Mouse (Mus musculus) brown adipose tissue, adult 24 weeks (tissue): Measurements from ENCODE around the gene Pth2. TPM values are rescaled to one million over a fixed set of nuclear protein-coding genes. Genes with fewer than 3 reads are reported as not detected.
A peak's percentile ranks its signal among the peaks of the same experiment; 100 is the strongest.

ENCODE experiments used
- H3K27ac ChIP-seq: fragments of 200-500 bp; replicated peaks from 2 replicates; pipeline ENCODE4 v1.5.1; 2012; ENCODE audit warnings: low read depth, mild to moderate bottlenecking, low read length
- H3K4me1 ChIP-seq: fragments of 200-500 bp; 2 replicates; pipeline ENCODE4 v1.6.1; 2012; ENCODE audit warnings: low read length, mixed read lengths; ENCODE audit not compliant: control insufficient read depth, insufficient read depth, insufficient read length
- H3K4me3 ChIP-seq: fragments of 200-500 bp; 2 replicates; pipeline ENCODE4 v1.5.1; 2012; ENCODE audit warnings: low read depth, mild to moderate bottlenecking, low read length, moderate library complexity; ENCODE audit not compliant: insufficient read depth
- polyA plus RNA-seq: library from polyadenylated mRNA; stranded (reverse); fragments of >200 nt; gene quantifications from 2 replicates; pipeline ENCODE4 v1.2.4, GENCODE M21; 2012; ENCODE audit not compliant: missing spikeins, insufficient read depth, insufficient read length

Gene Pth2
- polyA plus RNA-seq, 1 experiment = not detected

DNA sequence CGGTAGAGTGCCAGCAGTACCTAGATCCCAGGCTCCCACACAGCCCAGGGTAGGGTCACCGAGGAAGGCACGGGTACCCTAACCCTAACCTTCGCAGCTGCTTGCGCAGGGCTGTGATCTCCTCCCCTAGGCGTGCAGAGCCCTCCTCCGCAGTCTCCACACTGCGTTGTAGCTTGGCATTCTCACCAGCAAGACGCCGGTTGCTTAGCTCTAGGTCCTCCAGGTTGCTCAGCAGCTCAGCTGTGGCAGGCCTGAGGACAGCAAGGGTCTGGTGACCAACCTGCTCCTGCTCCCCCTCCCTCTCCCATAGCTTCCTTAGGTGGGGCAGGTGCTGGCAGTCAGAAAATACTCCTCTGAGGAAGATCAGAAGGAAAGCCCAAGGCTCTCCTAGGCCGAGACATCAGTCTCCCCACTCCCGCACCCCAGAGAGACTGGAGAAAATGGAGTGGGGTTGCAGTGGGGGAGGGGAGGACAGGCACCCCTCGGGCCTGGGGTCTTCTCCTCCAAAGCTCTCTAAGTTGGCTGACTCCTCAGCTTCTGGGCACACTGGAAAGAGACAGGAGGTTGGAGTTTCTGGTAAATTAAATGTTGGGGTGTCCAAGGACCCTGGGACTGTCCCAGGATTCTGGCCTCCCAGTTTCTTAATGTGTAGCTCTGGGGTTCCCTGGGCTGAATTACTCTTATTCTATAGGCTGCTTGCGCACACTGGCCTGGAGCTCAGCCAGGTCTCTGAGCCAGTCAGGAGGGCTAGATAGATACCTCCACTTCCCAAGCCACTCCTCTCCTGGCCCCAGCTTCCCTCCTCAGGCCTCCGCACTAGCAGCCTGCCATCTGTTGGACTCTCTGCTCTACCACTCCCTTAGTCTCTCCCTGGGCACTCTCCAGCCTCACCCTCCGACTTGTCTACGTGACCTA, 13.3 kb downstream of the Pth2 start:
- H3K4me3 ChIP-seq = no peak overlapping the region
- no peaks in the 10 kb centered on the region for H3K4me1 ChIP-seq
- H3K27ac ChIP-seq = no peak overlapping the region

DNA sequence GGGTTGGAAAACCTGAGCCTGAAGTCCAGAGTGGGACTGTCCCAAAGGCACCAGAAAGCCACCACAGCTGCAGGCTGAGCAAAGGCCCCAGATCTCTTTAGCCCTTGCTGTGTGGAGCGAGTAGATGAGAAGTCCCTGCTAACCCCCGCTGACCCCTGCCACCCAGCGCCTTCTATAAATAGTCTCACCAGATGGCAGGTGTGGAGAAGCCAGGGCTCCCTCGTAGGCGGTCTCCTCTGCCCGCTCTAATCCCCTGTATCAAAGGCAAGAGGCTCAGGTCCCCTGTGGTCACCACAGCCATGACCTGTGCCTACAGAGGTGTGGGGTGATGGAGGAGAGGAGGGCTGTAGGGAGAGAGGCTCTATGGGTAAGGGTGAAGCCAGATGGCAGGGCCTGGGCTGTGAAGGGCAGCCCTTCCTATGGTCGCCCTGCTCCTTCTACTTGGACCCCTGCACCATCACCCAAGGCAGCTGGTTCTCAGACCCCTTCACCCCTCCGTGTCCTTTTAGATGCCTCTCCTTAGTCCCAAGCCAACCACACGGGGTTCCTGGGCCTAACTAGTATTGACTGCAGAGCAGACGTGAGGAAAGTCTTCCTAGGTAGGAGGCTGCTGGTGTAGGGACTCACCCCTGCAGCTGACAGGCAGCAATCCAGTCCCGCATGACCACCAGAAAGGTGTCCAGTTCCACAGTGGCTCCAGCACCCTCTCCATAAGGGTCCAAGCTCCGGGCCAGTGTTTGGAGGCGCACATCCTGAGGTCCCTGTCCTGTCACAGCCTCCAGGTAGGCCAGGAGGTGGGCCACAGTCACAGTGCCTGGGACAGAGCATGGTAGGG, 14.8 kb downstream of the Pth2 start:
- Histone ChIP-seq H3K4me1 (no peaks in the 10 kb centered on the region), H3K4me3 (no peak overlapping the region), H3K27ac (no peak overlapping the region)

DNA sequence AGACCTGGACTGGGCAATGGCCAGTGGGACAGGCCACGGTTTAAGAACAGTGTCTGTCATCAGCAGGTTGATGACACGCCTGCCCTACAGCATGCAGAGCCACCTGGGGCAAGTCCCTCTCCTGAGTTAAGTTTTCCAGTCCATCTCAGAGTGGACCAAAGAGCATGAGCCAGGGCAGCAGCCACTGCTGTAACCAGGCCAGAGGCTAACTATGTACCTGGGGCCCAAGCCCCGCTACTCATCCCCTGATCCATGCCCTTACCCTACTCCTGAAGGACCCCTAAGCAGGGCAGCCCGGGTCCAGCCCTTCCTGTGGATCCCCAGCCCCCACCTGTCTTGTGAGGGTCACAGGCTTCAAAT, 15.4 kb downstream of the Pth2 start:
- Histone ChIP-seq H3K4me3 (no peak overlapping the region), H3K27ac (no peak overlapping the region), H3K4me1 (no peaks in the 10 kb centered on the region)

DNA sequence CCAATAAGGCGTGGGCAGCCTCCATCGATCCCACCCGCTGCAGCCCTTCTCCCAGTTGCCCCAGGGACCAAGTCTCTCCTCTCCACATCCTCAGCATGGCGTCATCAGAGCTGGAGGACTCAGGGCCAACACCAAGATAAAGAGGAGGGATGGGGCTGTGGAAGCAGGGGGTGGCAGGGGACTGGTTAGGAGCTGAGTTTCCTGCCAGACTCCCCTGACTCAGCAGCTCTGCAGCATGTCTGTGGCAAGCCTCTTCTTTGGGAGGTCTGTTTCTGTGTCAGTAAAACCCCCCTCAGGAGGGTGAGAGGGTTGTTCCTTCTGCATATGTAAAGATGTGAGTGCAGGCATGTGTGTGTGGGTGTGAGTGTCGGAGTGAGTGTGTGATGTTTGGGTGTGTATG, 16.2 kb downstream of the Pth2 start:
- no peak overlapping the region for H3K4me3 ChIP-seq
- no peaks in the 10 kb centered on the region for H3K4me1 ChIP-seq
- H3K27ac ChIP-seq = no peak overlapping the region

DNA sequence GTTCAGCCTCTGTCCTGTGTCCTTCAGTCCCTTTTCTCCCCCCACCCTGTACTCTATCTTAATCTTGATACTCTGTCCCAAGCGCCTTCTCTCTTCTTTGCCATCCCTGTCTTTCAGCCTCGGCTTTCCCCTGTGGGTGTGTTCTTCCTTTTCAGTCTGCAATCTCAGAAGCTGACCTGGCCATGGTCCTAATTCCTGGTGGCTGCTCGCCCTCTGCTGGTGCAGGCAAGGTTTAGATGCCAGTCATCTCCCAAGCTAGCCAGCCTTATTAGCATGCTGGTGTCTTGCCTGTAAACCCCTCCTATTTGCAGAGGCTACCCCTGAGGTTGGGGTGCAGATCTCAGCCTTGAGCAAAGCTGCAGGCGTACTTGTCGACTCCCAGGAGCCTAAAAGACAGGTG, 17.6 kb downstream of the Pth2 start:
- Histone ChIP-seq H3K27ac (no peak overlapping the region), H3K4me1 (no peaks in the 10 kb centered on the region), H3K4me3 (no peak overlapping the region)

DNA sequence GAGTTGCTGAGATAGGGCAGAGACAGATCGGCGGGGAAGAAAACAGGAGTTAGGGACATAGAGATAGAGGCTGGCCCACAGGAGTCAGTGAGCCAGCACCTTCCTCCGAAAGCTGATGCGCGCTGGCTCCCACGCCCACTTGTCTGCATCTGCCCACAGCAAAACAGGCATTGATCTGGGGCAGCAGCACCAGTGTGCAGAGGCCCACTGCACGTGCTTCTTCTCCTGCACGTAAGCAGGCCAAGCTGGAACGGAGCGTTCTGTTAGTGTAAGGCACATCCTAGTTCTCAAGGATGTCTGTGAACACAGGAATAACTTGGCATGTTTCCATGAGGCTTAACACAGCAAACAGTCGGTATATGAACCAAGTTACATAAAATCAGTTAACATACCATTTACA, 18.2 kb downstream of the Pth2 start:
- H3K4me3 ChIP-seq = no peak overlapping the region
- no peak overlapping the region for H3K27ac ChIP-seq
- H3K4me1 ChIP-seq = no peaks in the 10 kb centered on the region

DNA sequence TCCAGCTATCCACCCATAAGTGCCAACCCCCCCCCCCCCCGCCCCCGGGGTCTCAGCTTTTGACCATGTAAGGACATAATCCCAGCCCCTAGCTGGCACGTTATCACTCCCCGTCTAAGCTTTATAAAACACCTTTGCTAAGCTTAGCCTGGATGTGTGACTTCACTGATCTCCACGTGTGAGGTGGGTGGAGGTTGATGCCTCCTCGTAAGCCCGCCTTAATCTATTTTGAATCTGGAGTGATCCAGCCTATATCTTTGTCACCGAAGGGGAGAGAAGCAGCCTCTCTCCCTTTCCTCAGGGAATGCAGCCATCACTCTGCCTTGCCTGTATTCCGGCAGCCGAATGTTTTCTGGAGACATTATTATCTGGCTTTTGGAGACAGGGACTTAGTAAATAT, 21.9 kb downstream of the Pth2 start:
- Histone ChIP-seq H3K4me1 (no peaks in the 10 kb centered on the region), H3K27ac (no peak overlapping the region), H3K4me3 (no peak overlapping the region)

DNA sequence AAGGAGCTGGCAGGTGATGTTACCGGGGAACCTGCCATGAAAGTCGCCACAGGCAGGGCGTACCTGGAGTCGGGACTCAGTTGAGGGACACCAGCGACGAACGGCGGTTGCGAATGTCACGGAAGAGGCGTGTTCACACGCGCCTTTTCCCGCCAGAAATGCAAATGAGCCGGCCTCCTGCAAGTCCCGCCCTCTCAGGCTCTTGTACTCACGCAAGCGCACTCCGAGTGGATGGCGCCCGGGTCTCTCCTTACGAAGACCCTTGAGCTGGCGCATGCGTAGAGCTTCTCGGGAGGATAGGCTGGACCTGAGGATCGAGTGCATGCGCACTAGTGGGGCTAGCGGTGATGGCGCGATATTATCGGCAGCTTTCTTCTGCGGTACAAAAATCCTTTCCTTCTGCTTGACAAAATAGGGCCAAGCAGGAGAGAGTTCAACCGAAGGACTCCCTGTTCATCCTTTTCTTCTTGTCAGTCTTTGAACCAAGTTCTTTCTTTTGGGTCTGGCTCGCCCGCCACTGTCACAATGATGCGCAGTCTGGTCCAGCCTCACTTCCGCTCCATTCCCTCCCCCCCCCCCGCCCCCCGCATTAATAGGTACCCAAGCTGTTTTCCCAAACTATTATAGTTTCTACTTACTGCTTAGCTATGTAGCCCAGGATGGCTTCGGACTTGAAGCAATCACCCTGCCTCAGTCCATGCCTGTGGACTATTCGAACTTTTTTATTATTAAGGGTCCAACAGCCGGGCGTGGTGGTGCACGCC, 23.8 kb downstream of the Pth2 start, which contains the start of gene Ccdc155:
Gene Ccdc155 (minus strand): TSS at position 513 of the 764 bp plus-strand sequence.
- Histone ChIP-seq H3K4me3 (peak within 1 kb of the TSS; percentile 50), H3K4me1 (no peaks in the 10 kb centered on the region), H3K27ac (no peak within 1 kb of the TSS)

DNA sequence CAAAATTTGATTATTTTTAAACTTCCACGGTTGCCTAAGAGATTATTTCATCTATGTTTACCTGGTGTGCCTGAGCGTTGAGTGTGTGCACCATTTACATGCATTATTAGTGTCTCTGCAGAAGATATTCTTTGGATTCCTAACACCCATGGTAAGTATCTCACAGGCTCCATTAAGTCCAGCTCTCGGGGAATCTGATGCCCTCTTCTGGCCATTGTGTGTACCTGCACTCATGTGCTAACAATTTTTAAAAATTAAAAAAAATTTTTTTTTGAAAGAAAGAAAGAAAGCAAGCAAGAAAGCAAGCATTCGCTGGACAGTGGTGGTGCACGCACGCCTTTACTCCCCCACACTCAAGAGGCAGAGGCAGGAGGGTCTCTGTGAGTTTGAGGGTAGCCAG, 27.5 kb downstream of the Pth2 start:
- Histone ChIP-seq H3K4me3 (no peak overlapping the region), H3K27ac (no peak overlapping the region), H3K4me1 (no peaks in the 10 kb centered on the region)

DNA sequence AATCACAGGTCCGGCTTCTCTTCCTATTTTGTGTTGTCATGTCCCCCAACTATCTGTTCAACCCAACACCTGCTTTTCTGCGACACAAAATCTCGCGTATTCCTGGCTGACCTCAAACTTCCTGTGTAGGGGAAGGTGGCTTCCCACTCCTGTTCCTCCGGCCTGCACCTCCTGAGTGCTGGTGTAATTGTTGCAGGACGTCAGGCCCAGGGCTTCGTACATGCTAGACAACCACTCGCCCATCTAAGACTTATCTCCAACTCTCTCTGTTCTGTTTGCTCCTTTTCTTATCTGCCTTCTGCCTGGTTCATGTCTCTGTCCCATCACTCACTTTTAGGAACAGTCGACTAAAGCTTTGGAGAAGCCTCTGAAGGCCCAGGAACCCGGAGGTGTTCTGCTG, 30.3 kb downstream of the Pth2 start:
- H3K4me1 ChIP-seq = peaks cover 2% of the 10 kb centered on the region; the same call in 1 of the 2 replicates
- H3K4me3 ChIP-seq = no peak overlapping the region
- H3K27ac ChIP-seq = no peak overlapping the region

DNA sequence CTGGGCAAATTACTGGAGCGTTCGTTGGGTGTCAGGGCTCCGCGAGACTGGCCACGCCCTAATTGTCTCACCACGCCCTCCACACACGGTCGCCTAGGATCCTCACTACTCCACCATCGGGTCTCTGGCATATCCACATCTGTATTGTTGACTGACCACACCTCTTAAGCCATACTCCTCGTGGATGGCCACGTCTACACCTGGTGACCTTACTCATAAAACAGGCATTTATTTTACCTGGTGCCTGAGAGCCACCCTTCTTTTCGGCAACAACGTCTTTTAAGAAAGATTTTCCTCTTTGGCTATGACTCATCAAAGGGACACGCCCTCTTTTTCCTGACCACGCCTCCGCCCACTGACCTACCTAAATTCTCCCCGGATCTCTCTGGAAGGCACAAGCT, 31.1 kb downstream of the Pth2 start, which contains the start of gene Dkkl1:
Gene Dkkl1 (minus strand): TSS at position 297 of the 401 bp plus-strand sequence.
- Histone ChIP-seq H3K4me3 (no peak within 1 kb of the TSS), H3K4me1 (peaks cover 2% of the 10 kb centered on the region)

DNA sequence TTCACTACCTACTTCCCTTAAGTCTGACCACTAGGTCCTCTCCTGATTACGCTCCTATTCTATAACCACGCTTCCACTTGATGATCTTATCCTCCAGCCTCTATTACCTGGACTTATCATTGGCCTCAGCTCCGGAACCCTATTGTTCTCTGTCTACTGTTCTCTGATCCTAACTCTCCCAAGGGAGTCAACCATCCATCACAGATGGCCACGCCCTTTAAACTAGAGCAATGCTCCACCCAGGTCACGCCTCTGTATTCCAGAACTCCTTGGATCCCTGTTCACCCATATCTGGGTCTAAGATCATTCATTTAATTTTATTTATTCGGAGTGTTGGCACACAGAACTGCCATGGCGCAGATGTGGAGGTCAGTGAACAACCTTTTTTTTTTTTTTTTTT, 31.6 kb downstream of the Pth2 start:
- Histone ChIP-seq H3K4me1 (peaks cover 2% of the 10 kb centered on the region), H3K4me3 (no peak overlapping the region), H3K27ac (no peak overlapping the region)

More for the DNA sequence above, 31.1 kb downstream of the Pth2 start, which contains the start of gene Dkkl1:
- no peak within 1 kb of the TSS for H3K27ac ChIP-seq

DNA sequence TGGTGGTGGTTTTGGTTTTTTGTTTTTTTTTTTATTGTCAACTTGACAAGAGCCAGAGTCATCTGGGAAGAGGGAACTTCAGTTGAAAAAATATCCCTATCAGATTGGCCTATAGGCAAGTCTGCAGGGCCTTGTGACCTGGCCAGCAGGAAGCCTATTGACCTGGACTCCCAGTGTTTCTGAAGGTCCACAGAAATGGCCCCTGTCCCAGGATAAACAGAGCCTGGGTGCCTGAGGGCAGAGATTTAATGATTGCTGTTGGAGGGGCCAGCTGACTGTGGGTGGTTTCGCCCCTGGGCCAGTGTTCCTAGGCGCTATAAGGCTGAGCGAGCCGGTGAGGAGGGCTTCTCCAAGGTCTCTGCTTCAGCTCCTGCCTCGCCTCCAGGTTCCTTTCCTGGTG, 32.9 kb downstream of the Pth2 start:
- Histone ChIP-seq H3K27ac (no peak overlapping the region), H3K4me3 (no peak overlapping the region), H3K4me1 (peaks cover 2% of the 10 kb centered on the region)

DNA sequence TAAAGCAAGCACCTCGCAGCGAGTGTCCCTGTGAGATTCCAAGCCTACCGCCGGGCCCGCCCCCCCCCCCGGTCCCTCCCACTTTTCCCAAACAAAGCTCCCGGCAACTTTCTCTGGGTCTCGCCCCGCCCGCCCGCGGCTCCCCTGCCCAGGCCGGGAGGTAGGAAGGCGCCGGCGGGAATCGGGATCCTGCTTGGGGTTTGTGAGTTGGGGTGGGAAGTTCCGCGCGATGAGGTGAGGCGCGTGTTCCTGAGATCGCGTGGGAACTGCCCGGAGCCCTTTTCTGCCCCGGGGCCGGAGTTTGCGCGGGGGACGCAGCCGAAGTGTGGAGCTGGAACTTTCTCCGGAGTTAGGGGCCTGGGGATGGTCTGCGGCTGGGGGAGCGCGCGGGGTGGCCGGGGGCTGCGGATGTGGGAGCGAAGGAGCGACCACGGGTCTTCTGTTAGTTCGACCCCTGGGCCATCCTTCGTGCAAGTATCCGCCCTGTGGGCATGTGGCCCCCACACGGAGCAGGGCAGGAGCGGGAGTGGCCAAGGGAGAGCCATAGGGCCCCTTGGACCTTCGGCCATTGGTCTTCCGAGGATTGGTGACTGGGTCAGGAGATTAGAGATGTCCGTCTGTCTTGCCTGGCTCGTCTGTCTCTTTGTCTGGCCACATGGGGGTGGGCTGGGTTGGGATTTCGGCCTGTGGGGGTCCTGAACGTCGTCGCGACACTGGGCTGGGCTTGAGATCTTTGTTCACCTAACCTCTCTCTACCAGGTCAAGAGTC, 35.1 kb downstream of the Pth2 start, which contains the start of gene Tead2:
Gene Tead2 (plus strand): TSS at position 81 of the 769 bp plus-strand sequence.
- peaks cover 2% of the 10 kb centered on the region for H3K4me1 ChIP-seq
- no peak within 1 kb of the TSS for H3K27ac ChIP-seq
- H3K4me3 ChIP-seq = peak within 1 kb of the TSS; percentile 83
